Mouse (Mus musculus): ENCODE measurements around the gene Psen1. TPM values are rescaled to one million over a fixed set of nuclear protein-coding genes. Genes with fewer than 3 reads are reported as not detected.
A peak's percentile ranks its signal among the peaks of the same experiment; 100 is the strongest.

Psen1 gene
- polyA plus RNA-seq, 1 experiment from 2014 or later = 76.3 TPM

DNA sequence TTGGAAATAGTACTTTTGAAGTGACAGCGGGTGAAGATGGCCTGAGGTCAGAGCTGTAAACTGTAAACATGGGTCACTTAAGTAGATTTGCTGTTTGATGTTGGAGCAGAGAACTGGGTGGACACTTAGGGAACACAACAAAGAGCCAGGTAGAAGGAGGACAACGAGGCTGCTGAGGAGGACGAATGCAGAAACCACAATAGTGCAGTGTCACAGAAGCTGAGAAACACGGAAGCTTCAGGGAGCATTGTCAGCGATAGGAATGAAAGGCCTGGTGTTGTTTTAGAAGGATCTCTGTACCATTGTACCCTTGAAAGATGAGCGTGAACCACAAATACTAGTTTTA, 1.1 kb downstream of the Psen1 start:
- Histone ChIP-seq H3K27me3 (ENCODE audit: control insufficient read depth, insufficient read depth, low read length) (no peaks in the 10 kb centered on the region), H3K9me3 (ENCODE audit: control insufficient read depth, low read length) (no peaks in the 10 kb centered on the region), H3K4me1 (replicated peaks; ENCODE audit: control insufficient read depth, insufficient read depth, low read length) (no peaks in the 10 kb centered on the region), H3K4me2 (replicated peaks; ENCODE audit: low read depth, low read length) (peak overlapping the region; percentile 74), H3K27ac (ENCODE audit: low read depth, low read length) (peak overlapping the region; percentile 85; the same call in 1 of the 2 replicates), H3K9ac (ENCODE audit: low read depth, low read length) (peak overlapping the region; percentile 89), H3K36me3 (ENCODE audit: control insufficient read depth, insufficient read depth, low read length) (no peaks in the 10 kb centered on the region), H3K4me3 (ENCODE audit: low read depth, low read length) (peak overlapping the region; percentile 92)
- no peak for ATAC-seq (ENCODE audit: low FRiP score)
- WGBS = 40% methylated on average over 6 of the region's 6 CpGs
- DNase-seq (ENCODE audit: low spot score) = no peak

GRCm38 (mm10) chr12:83694011-83694410, 6.1 kb downstream of the Psen1 start:
- no peaks in the 10 kb centered on the region for H3K9me3 ChIP-seq (ENCODE audit: control insufficient read depth, low read length)
- no peak overlapping the region for H3K4me2 ChIP-seq (replicated peaks; ENCODE audit: low read depth, low read length)
- H3K36me3 ChIP-seq (ENCODE audit: control insufficient read depth, insufficient read depth, low read length) = no peaks in the 10 kb centered on the region
- H3K9ac ChIP-seq (ENCODE audit: low read depth, low read length) = no peak overlapping the region
- WGBS = 95% methylated on average over 5 of the region's 5 CpGs
- H3K4me1 ChIP-seq (replicated peaks; ENCODE audit: control insufficient read depth, insufficient read depth, low read length) = no peaks in the 10 kb centered on the region
- no peaks in the 10 kb centered on the region for H3K27me3 ChIP-seq (ENCODE audit: control insufficient read depth, insufficient read depth, low read length)
- H3K27ac ChIP-seq (ENCODE audit: low read depth, low read length) = no peak overlapping the region
- ATAC-seq (ENCODE audit: low FRiP score) = no peak
- DNase-seq (ENCODE audit: low spot score) = no peak
- H3K4me3 ChIP-seq (ENCODE audit: low read depth, low read length) = no peak overlapping the region

- no peak overlapping the region for H3K4me3 ChIP-seq (ENCODE audit: low read depth, low read length)
- H3K9me3 ChIP-seq (ENCODE audit: control insufficient read depth, low read length) = no peaks in the 10 kb centered on the region
- H3K36me3 ChIP-seq (ENCODE audit: control insufficient read depth, insufficient read depth, low read length) = no peaks in the 10 kb centered on the region
- no peaks in the 10 kb centered on the region for H3K4me1 ChIP-seq (replicated peaks; ENCODE audit: control insufficient read depth, insufficient read depth, low read length)
- no peak overlapping the region for H3K4me2 ChIP-seq (replicated peaks; ENCODE audit: low read depth, low read length)
- ATAC-seq (ENCODE audit: low FRiP score) (no peak), DNase-seq (ENCODE audit: low spot score) (no peak)
- H3K27ac ChIP-seq (ENCODE audit: low read depth, low read length) = no peak overlapping the region
- H3K9ac ChIP-seq (ENCODE audit: low read depth, low read length) = no peak overlapping the region
- no peaks in the 10 kb centered on the region for H3K27me3 ChIP-seq (ENCODE audit: control insufficient read depth, insufficient read depth, low read length)
- 83% methylated on average over 3 of the region's 3 CpGs for WGBS
Measured at GRCm38 (mm10) chr12:83694669-83695068, 6.7 kb downstream of the Psen1 start.

- Histone ChIP-seq H3K9ac (ENCODE audit: low read depth, low read length) (no peak overlapping the region), H3K4me1 (replicated peaks; ENCODE audit: control insufficient read depth, insufficient read depth, low read length) (no peaks in the 10 kb centered on the region), H3K4me2 (replicated peaks; ENCODE audit: low read depth, low read length) (no peak overlapping the region), H3K27ac (ENCODE audit: low read depth, low read length) (no peak overlapping the region), H3K36me3 (ENCODE audit: control insufficient read depth, insufficient read depth, low read length) (no peaks in the 10 kb centered on the region), H3K27me3 (ENCODE audit: control insufficient read depth, insufficient read depth, low read length) (no peaks in the 10 kb centered on the region), H3K4me3 (ENCODE audit: low read depth, low read length) (no peak overlapping the region), H3K9me3 (ENCODE audit: control insufficient read depth, low read length) (no peaks in the 10 kb centered on the region)
- no peak for ATAC-seq (ENCODE audit: low FRiP score)
- 92% methylated on average over 4 of the region's 4 CpGs for WGBS
- DNase-seq (ENCODE audit: low spot score) = no peak
Measured at GRCm38 (mm10) chr12:83698637-83699036, 10.7 kb downstream of the Psen1 start.

DNA sequence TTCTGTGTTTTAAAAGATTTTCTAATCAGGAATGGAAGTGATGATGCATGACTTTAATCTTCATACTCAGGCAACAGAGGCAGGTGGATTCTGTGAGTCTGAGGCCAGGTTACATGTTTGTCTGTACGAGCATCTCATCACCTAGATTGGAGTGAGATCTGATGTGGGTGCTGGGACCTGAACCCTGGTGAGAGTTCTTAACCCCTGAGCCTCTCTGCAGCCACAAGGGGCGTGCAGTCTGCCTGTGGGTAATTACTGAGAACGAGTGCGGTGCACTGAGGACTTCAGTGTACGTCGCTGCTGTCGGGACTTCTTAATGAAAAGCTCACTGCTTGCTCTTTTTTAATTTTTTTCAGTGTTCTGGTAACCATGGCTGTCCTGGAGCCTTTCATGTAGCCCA, 13.7 kb downstream of the Psen1 start:
- H3K4me1 ChIP-seq (replicated peaks; ENCODE audit: control insufficient read depth, insufficient read depth, low read length) = no peaks in the 10 kb centered on the region
- no peak overlapping the region for H3K4me3 ChIP-seq (ENCODE audit: low read depth, low read length)
- no peaks in the 10 kb centered on the region for H3K27me3 ChIP-seq (ENCODE audit: control insufficient read depth, insufficient read depth, low read length)
- no peak overlapping the region for H3K9ac ChIP-seq (ENCODE audit: low read depth, low read length)
- ATAC-seq (ENCODE audit: low FRiP score) = no peak
- 90% methylated on average over 7 of the region's 7 CpGs for WGBS
- no peak for DNase-seq (ENCODE audit: low spot score)
- no peaks in the 10 kb centered on the region for H3K9me3 ChIP-seq (ENCODE audit: control insufficient read depth, low read length)
- no peaks in the 10 kb centered on the region for H3K36me3 ChIP-seq (ENCODE audit: control insufficient read depth, insufficient read depth, low read length)
- H3K4me2 ChIP-seq (replicated peaks; ENCODE audit: low read depth, low read length) = no peak overlapping the region
- no peak overlapping the region for H3K27ac ChIP-seq (ENCODE audit: low read depth, low read length)

DNA sequence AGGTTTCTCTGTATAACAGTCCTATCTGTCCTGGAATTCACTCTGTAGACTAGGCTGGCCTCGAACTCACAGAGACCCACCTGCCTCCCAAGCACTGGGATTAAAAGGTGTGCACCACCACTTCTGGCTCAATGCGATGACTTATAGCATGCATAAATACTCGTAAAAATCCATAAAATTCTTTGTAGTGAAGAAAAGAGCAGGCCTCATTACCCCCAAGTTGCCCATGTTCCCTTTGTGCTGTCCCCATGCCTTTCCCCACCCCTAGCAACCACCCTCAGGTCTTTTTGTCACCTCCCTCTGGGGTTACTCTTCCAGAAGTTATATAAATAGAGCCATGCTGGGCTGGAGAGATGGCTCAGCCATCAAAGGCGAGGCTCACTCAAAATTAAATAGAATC, 14.8 kb downstream of the Psen1 start:
- ATAC-seq (ENCODE audit: low FRiP score) (0 out of 2 replicates have a peak, but pooled peaks have one; percentile 27), DNase-seq (ENCODE audit: low spot score) (peak; percentile 35)
- no peak overlapping the region for H3K4me3 ChIP-seq (ENCODE audit: low read depth, low read length)
- H3K4me2 ChIP-seq (replicated peaks; ENCODE audit: low read depth, low read length) = no peak overlapping the region
- no peaks in the 10 kb centered on the region for H3K9me3 ChIP-seq (ENCODE audit: control insufficient read depth, low read length)
- no peak overlapping the region for H3K27ac ChIP-seq (ENCODE audit: low read depth, low read length)
- H3K36me3 ChIP-seq (ENCODE audit: control insufficient read depth, insufficient read depth, low read length) = no peaks in the 10 kb centered on the region
- WGBS = 38% methylated on average over 4 of the region's 4 CpGs
- no peak overlapping the region for H3K9ac ChIP-seq (ENCODE audit: low read depth, low read length)
- no peaks in the 10 kb centered on the region for H3K4me1 ChIP-seq (replicated peaks; ENCODE audit: control insufficient read depth, insufficient read depth, low read length)
- no peaks in the 10 kb centered on the region for H3K27me3 ChIP-seq (ENCODE audit: control insufficient read depth, insufficient read depth, low read length)

GRCm38 (mm10) chr12:83706951-83707350, 19.0 kb downstream of the Psen1 start:
- 89% methylated on average over 4 of the region's 4 CpGs for WGBS
- H3K4me2 ChIP-seq (replicated peaks; ENCODE audit: low read depth, low read length) = no peak overlapping the region
- no peaks in the 10 kb centered on the region for H3K9me3 ChIP-seq (ENCODE audit: control insufficient read depth, low read length)
- H3K9ac ChIP-seq (ENCODE audit: low read depth, low read length) = no peak overlapping the region
- no peaks in the 10 kb centered on the region for H3K27me3 ChIP-seq (ENCODE audit: control insufficient read depth, insufficient read depth, low read length)
- no peaks in the 10 kb centered on the region for H3K4me1 ChIP-seq (replicated peaks; ENCODE audit: control insufficient read depth, insufficient read depth, low read length)
- no peaks in the 10 kb centered on the region; the same call in 1 of the 2 replicates for H3K36me3 ChIP-seq (ENCODE audit: control insufficient read depth, insufficient read depth, low read length)
- H3K4me3 ChIP-seq (ENCODE audit: low read depth, low read length) = no peak overlapping the region
- DNase-seq (ENCODE audit: low spot score) (no peak), ATAC-seq (ENCODE audit: low FRiP score) (no peak)
- H3K27ac ChIP-seq (ENCODE audit: low read depth, low read length) = no peak overlapping the region

DNA sequence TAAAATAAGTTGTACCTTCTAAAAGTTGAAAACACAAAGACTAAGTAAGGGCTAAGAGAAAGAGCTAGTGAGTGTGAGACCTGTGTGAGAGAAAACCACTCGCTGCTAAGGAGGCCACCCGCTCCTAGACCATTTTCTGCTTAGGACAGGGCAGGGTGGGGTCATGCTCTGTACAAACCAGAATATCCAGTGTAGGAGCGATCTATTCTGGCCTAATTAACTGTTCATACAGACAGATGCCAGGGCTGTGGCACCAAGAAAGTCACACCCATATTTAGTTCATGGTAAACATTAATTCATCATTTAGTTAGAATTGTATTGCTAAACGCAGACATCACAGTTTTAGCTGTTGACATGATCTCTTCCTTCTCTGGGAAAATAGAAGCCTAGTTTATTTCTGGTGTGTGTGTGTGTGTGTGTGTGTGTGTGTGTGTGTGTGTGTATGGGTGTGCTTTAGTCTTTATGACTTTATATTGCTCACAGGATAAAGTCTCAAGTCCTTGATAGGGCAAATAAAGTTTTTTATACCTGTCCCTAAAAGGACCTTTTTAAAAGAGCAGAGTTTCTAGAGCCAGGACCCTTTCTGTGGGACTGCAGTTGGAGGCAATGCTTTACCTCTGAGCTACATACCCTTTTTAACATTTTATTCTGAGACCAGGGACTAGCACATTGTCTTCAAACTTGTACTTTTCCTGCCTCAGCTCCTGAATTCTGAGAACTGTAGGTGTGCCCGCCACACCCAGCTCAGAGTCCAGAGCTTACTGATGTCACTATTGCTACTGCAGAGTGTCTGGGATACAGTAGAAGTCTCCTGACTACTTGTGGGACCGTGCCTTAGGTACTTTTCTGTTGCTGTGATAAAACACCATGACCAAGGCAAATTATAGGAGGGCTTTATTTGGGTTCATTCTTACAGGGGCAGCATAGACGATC, 20.5 kb downstream of the Psen1 start:
- Histone ChIP-seq H3K9ac (ENCODE audit: low read depth, low read length) (no peak overlapping the region), H3K4me2 (replicated peaks; ENCODE audit: low read depth, low read length) (no peak overlapping the region), H3K27me3 (ENCODE audit: control insufficient read depth, insufficient read depth, low read length) (no peaks in the 10 kb centered on the region), H3K4me3 (ENCODE audit: low read depth, low read length) (no peak overlapping the region), H3K36me3 (ENCODE audit: control insufficient read depth, insufficient read depth, low read length) (no peaks in the 10 kb centered on the region; the same call in 1 of the 2 replicates), H3K27ac (ENCODE audit: low read depth, low read length) (no peak overlapping the region), H3K4me1 (replicated peaks; ENCODE audit: control insufficient read depth, insufficient read depth, low read length) (no peaks in the 10 kb centered on the region), H3K9me3 (ENCODE audit: control insufficient read depth, low read length) (no peaks in the 10 kb centered on the region)
- ATAC-seq (ENCODE audit: low FRiP score) (no peak), DNase-seq (ENCODE audit: low spot score) (no peak)
- WGBS = 88% methylated on average over 7 of the region's 7 CpGs

GRCm38 (mm10) chr12:83709934-83710333, 22.0 kb downstream of the Psen1 start:
- H3K4me3 ChIP-seq (ENCODE audit: low read depth, low read length) = no peak overlapping the region
- ATAC-seq (ENCODE audit: low FRiP score) (no peak), DNase-seq (ENCODE audit: low spot score) (no peak)
- H3K27ac ChIP-seq (ENCODE audit: low read depth, low read length) = no peak overlapping the region
- H3K36me3 ChIP-seq (ENCODE audit: control insufficient read depth, insufficient read depth, low read length) = no peaks in the 10 kb centered on the region; the same call in 1 of the 2 replicates
- 97% methylated on average over 2 of the region's 2 CpGs for WGBS
- H3K9me3 ChIP-seq (ENCODE audit: control insufficient read depth, low read length) = no peaks in the 10 kb centered on the region
- no peaks in the 10 kb centered on the region for H3K27me3 ChIP-seq (ENCODE audit: control insufficient read depth, insufficient read depth, low read length)
- no peaks in the 10 kb centered on the region for H3K4me1 ChIP-seq (replicated peaks; ENCODE audit: control insufficient read depth, insufficient read depth, low read length)
- H3K4me2 ChIP-seq (replicated peaks; ENCODE audit: low read depth, low read length) = no peak overlapping the region
- no peak overlapping the region for H3K9ac ChIP-seq (ENCODE audit: low read depth, low read length)
